Mouse (Mus musculus) kidney, postnatal 14 days (tissue): ENCODE results near the gene Tlr12.
"Not testable (repeated sequence)": the region's sequence is repeated elsewhere in the genome, so short reads cannot be mapped to it uniquely, and the experiment has no call there.

Source experiments
- DNase-seq: peaks from one replicate; pipeline ENCODE4 v3.0.0; 2022; ENCODE audit warnings: mixed read lengths

The Tlr12 gene

GRCm38 (mm10) chr4:128618963-128619362 is 544 bp upstream of the Tlr12 start:
- no peak for DNase-seq

GRCm38 (mm10) chr4:128617363-128618120 is 877 bp downstream of the Tlr12 start:
- peak; percentile 43 for DNase-seq

- no peak for DNase-seq
Measured at GRCm38 (mm10) chr4:128615761-128616160, 2.7 kb downstream of the Tlr12 start.

GRCm38 (mm10) chr4:128613326-128613725 is 5.1 kb downstream of the Tlr12 start:
- DNase-seq: peak; percentile 65

GRCm38 (mm10) chr4:128611726-128612125 is 6.7 kb downstream of the Tlr12 start:
- not testable (repeated sequence) for DNase-seq

GRCm38 (mm10) chr4:128610706-128611105 is 7.7 kb downstream of the Tlr12 start:
- DNase-seq: no peak

GRCm38 (mm10) chr4:128609925-128610402 is 8.5 kb downstream of the Tlr12 start, which contains the start of gene Zscan20:
Zscan20 (minus strand) TSS chr4:128610098.
- DNase-seq: peak; percentile 98

- DNase-seq: peak; percentile 18
Measured at GRCm38 (mm10) chr4:128609276-128609924, 9.0 kb downstream of the Tlr12 start.

GRCm38 (mm10) chr4:128607661-128608060 is 10.8 kb downstream of the Tlr12 start:
- DNase-seq: no peak

GRCm38 (mm10) chr4:128606586-128606985 is 11.8 kb downstream of the Tlr12 start:
- DNase-seq: no peak

GRCm38 (mm10) chr4:128597801-128598560 is 20.4 kb downstream of the Tlr12 start:
- DNase-seq: no peak

GRCm38 (mm10) chr4:128594062-128594461 is 24.4 kb downstream of the Tlr12 start:
- no peak for DNase-seq

GRCm38 (mm10) chr4:128593286-128593685 is 25.1 kb downstream of the Tlr12 start:
- no peak for DNase-seq

- DNase-seq: peak; percentile 10
Measured at GRCm38 (mm10) chr4:128579182-128579581, 39.2 kb downstream of the Tlr12 start.

GRCm38 (mm10) chr4:128575811-128576210 is 42.6 kb downstream of the Tlr12 start:
- peak; percentile 23 for DNase-seq
